Mouse (Mus musculus) heart, embryonic 10.5 days (tissue): Measurements from ENCODE around the gene Cyp4f14. TPM values are rescaled to one million over a fixed set of nuclear protein-coding genes. Genes with fewer than 3 reads are reported as not detected.

Experiments
- DNase-seq: peaks from one replicate; pipeline ENCODE4 v3.0.0-alpha.2; 2017; ENCODE audit warnings: low spot score
- H3K27ac ChIP-seq: fragments of 300-500 bp; sonication (generic); 2 replicates; pipeline ENCODE4 v1.5.1; 2016; ENCODE audit warnings: mild to moderate bottlenecking
- H3K27me3 ChIP-seq: fragments of 300-500 bp; sonication (generic); 2 replicates; pipeline ENCODE4 v1.6.1; 2016; ENCODE audit warnings: mild to moderate bottlenecking; ENCODE audit not compliant: poor library complexity, insufficient read depth, severe bottlenecking
- H3K36me3 ChIP-seq: fragments of 300-500 bp; sonication (generic); 2 replicates; pipeline ENCODE4 v1.6.1; 2016; ENCODE audit warnings: mild to moderate bottlenecking, moderate library complexity
- H3K4me1 ChIP-seq: fragments of 300-500 bp; sonication (generic); 2 replicates; pipeline ENCODE4 v1.6.1; 2016; ENCODE audit warnings: mild to moderate bottlenecking
- H3K4me3 ChIP-seq: fragments of 300-500 bp; sonication (generic); 2 replicates; pipeline ENCODE4 v1.5.1; 2016; ENCODE audit warnings: mild to moderate bottlenecking, moderate library complexity
- H3K9me3 ChIP-seq: fragments of 300-500 bp; sonication (generic); 2 replicates; pipeline ENCODE4 v1.6.1; 2016; ENCODE audit warnings: mild to moderate bottlenecking, moderate library complexity
- WGBS: fragments of 180-500 bp; shearing (Covaris S2); methylation state at CpG from one replicate; pipeline ENCODE4 v1.1.7; 2016; 5-methylcytosine and 5-hydroxymethylcytosine counted together
- polyA plus RNA-seq: library from polyadenylated mRNA; unstranded; fragments of >200 nt; fragmentation: Nextera tagmentation; extraction: Ambion mirVana; gene quantifications from 2 replicates; pipeline ENCODE4 v1.2.1, GENCODE M21; 2016

The Cyp4f14 gene
- polyA plus RNA-seq: not detected in 2 replicates

- Histone ChIP-seq H3K36me3 (no peaks in the 10 kb centered on the region), H3K27ac (no peak within 1 kb of the TSS), H3K9me3 (0 out of 2 replicates have a peak, but pooled peaks cover 6% of the 10 kb centered on the region), H3K27me3 (no peaks in the 10 kb centered on the region), H3K4me3 (no peak within 1 kb of the TSS), H3K4me1 (no peaks in the 10 kb centered on the region)
- WGBS: 75% methylated on average over 2 of the region's 2 CpGs
- DNase-seq: no peak
Observed at GRCm38 (mm10) chr17:32917131-32917530, at the start of gene Cyp4f14. TSS of gene Cyp4f14 (minus strand) at chr17:32917342.

GRCm38 (mm10) chr17:32965623-32966290 is 48.6 kb upstream of the Cyp4f14 start, which contains the start of gene Zfp472:
TSS of gene Zfp472 (plus strand) at chr17:32965814.
- peak within 1 kb of the TSS; percentile 88 for H3K27ac ChIP-seq
- peak; percentile 97 for DNase-seq
- under 1% methylated on average over 33 of the region's 33 CpGs for WGBS
- H3K36me3 ChIP-seq: no peaks in the 10 kb centered on the region
- H3K4me1 ChIP-seq: peaks cover 12% of the 10 kb centered on the region
- H3K27me3 ChIP-seq: no peaks in the 10 kb centered on the region
- H3K9me3 ChIP-seq: no peaks in the 10 kb centered on the region
- H3K4me3 ChIP-seq: peak within 1 kb of the TSS; percentile 86

- no peaks in the 10 kb centered on the region for H3K27me3 ChIP-seq
- no peaks in the 10 kb centered on the region for H3K9me3 ChIP-seq
- peak overlapping the region; percentile 88 for H3K27ac ChIP-seq
- H3K4me3 ChIP-seq: peak overlapping the region; percentile 86
- DNase-seq: no peak
- no peaks in the 10 kb centered on the region for H3K36me3 ChIP-seq
- WGBS: under 1% methylated on average over 14 of the region's 14 CpGs
- peaks cover 12% of the 10 kb centered on the region for H3K4me1 ChIP-seq
Observed at GRCm38 (mm10) chr17:32965253-32965622, 48.1 kb upstream of the Cyp4f14 start.

- 25% methylated on average over 16 of the region's 16 CpGs for WGBS
Observed at GRCm38 (mm10) chr17:32951441-32951840, 34.3 kb upstream of the Cyp4f14 start.

GRCm38 (mm10) chr17:32951006-32951405 is 33.9 kb upstream of the Cyp4f14 start:
- DNase-seq: no peak
- H3K9me3 ChIP-seq: no peaks in the 10 kb centered on the region
- H3K4me1 ChIP-seq: peaks cover 12% of the 10 kb centered on the region
- H3K36me3 ChIP-seq: no peaks in the 10 kb centered on the region
- 74% methylated on average over 11 of the region's 11 CpGs for WGBS
- H3K27ac ChIP-seq: no peak overlapping the region
- H3K27me3 ChIP-seq: no peaks in the 10 kb centered on the region
- no peak overlapping the region for H3K4me3 ChIP-seq

More at GRCm38 (mm10) chr17:32951441-32951840, 34.3 kb upstream of the Cyp4f14 start:
- Histone ChIP-seq H3K27ac (no peak overlapping the region), H3K4me3 (no peak overlapping the region; the same call in 1 of the 2 replicates), H3K36me3 (no peaks in the 10 kb centered on the region), H3K4me1 (peaks cover 10% of the 10 kb centered on the region), H3K27me3 (no peaks in the 10 kb centered on the region), H3K9me3 (no peaks in the 10 kb centered on the region)
- no peak for DNase-seq

GRCm38 (mm10) chr17:32950136-32950535 is 33.0 kb upstream of the Cyp4f14 start:
- H3K36me3 ChIP-seq: no peaks in the 10 kb centered on the region
- no peaks in the 10 kb centered on the region for H3K9me3 ChIP-seq
- no peak overlapping the region for H3K27ac ChIP-seq
- H3K4me3 ChIP-seq: no peak overlapping the region
- 87% methylated on average over 3 of the region's 3 CpGs for WGBS
- H3K27me3 ChIP-seq: no peaks in the 10 kb centered on the region
- DNase-seq: no peak
- H3K4me1 ChIP-seq: peaks cover 12% of the 10 kb centered on the region

GRCm38 (mm10) chr17:32947215-32947914 is 30.2 kb upstream of the Cyp4f14 start, which contains the start of gene Cyp4f13:
TSS of gene Cyp4f13 (minus strand) at chr17:32947402.
- Histone ChIP-seq H3K9me3 (no peaks in the 10 kb centered on the region), H3K4me3 (peak within 1 kb of the TSS; percentile 65), H3K36me3 (no peaks in the 10 kb centered on the region), H3K27ac (peak within 1 kb of the TSS; percentile 83), H3K27me3 (no peaks in the 10 kb centered on the region), H3K4me1 (peaks cover 12% of the 10 kb centered on the region)
- DNase-seq: peak; percentile 94
- 31% methylated on average over 12 of the region's 12 CpGs for WGBS

- H3K9me3 ChIP-seq: no peaks in the 10 kb centered on the region
- H3K27me3 ChIP-seq: no peaks in the 10 kb centered on the region
- peaks cover 12% of the 10 kb centered on the region for H3K4me1 ChIP-seq
- no peaks in the 10 kb centered on the region for H3K36me3 ChIP-seq
- H3K27ac ChIP-seq: peak overlapping the region; percentile 83
- no peak for DNase-seq
- WGBS: 56% methylated on average over 9 of the region's 9 CpGs
- peak overlapping the region; percentile 65 for H3K4me3 ChIP-seq
Observed at GRCm38 (mm10) chr17:32946716-32947115, 29.6 kb upstream of the Cyp4f14 start.

- no peak overlapping the region for H3K4me3 ChIP-seq
- no peaks in the 10 kb centered on the region for H3K27me3 ChIP-seq
- H3K27ac ChIP-seq: no peak overlapping the region
- 57% methylated on average over 3 of the region's 3 CpGs for WGBS
- H3K36me3 ChIP-seq: no peaks in the 10 kb centered on the region
- DNase-seq: no peak
- H3K4me1 ChIP-seq: peaks cover 12% of the 10 kb centered on the region
- no peaks in the 10 kb centered on the region for H3K9me3 ChIP-seq
Observed at GRCm38 (mm10) chr17:32944402-32945035, 27.4 kb upstream of the Cyp4f14 start.

- Histone ChIP-seq H3K36me3 (no peaks in the 10 kb centered on the region), H3K9me3 (no peaks in the 10 kb centered on the region), H3K27me3 (no peaks in the 10 kb centered on the region), H3K27ac (no peak overlapping the region), H3K4me3 (no peak overlapping the region), H3K4me1 (peaks cover 12% of the 10 kb centered on the region)
- 93% methylated on average over 3 of the region's 3 CpGs for WGBS
- no peak for DNase-seq
Observed at GRCm38 (mm10) chr17:32943661-32944060, 26.5 kb upstream of the Cyp4f14 start.

GRCm38 (mm10) chr17:32939831-32940230 is 22.7 kb upstream of the Cyp4f14 start:
- WGBS: 75% methylated on average over 4 of the region's 4 CpGs
- no peak overlapping the region for H3K4me3 ChIP-seq
- DNase-seq: no peak
- peaks cover 5% of the 10 kb centered on the region; the same call in 1 of the 2 replicates for H3K27me3 ChIP-seq
- no peaks in the 10 kb centered on the region for H3K4me1 ChIP-seq
- no peaks in the 10 kb centered on the region for H3K36me3 ChIP-seq
- H3K27ac ChIP-seq: no peak overlapping the region
- H3K9me3 ChIP-seq: no peaks in the 10 kb centered on the region

- H3K9me3 ChIP-seq: no peaks in the 10 kb centered on the region
- H3K27me3 ChIP-seq: peaks cover 8% of the 10 kb centered on the region; the same call in 1 of the 2 replicates
- H3K4me3 ChIP-seq: no peak overlapping the region
- DNase-seq: no peak
- peaks cover 9% of the 10 kb centered on the region for H3K4me1 ChIP-seq
- H3K36me3 ChIP-seq: no peaks in the 10 kb centered on the region
- 77% methylated on average over 5 of the region's 5 CpGs for WGBS
- no peak overlapping the region for H3K27ac ChIP-seq
Observed at GRCm38 (mm10) chr17:32927803-32928202, 10.7 kb upstream of the Cyp4f14 start.
